ENCODE assay signal across 7 mouse cellular contexts in the genomic region with DNA sequence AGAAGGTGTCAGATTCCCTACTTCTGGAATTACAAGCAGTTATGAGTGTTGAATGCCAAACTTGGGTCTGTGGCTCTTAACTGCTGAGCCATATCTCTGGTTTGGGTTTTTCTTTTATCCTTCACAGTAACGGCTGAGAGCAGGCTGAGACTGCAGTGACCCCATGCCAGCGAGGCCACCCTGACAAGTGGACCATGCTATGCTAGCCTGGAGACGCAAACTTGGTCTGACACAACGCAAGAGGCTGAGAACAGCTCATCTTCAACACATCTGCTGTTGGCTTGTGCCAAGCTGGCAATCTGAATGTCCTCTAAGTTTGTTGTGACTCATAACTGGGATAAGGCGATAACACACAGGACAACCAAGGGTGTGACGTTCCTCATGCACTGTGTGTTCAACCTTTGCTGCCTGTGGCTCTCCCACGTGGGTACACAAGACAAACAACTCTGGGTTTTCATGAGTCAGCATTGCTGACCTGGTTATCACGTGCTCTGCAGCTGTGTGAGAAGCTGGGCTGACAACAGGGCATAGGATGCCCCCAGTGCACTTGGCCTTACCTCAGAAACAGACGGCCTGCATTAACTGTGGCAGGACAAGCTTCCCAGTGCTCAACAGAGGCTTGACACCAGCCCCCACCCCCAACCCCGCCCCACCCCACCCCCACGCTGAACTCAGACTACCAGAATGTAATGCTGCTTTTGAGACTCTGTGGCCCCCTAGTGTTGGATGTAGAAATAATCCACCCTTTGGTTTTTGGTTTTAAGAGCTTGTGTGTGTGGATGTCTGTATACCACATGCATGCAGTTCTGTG. TPM values are rescaled to one million over a fixed set of nuclear protein-coding genes. Genes with fewer than 3 reads are reported as not detected.
DNase-seq lines count a peak whose midpoint lies in the region; ATAC-seq lines count a peak whose summit lies in the region.

No protein-coding gene starts in this region.

- 46% methylated on average over 11 of the region's 11 CpGs for WGBS in forebrain, embryonic 14.5 days

- no peaks in the 10 kb centered on the region for H3K27me3 ChIP-seq in forebrain, embryonic 14.5 days (replicated peaks; ENCODE audit: control insufficient read depth, insufficient read depth, low read length)

- ATAC-seq in forebrain, embryonic 14.5 days: peak; percentile 62
- peak; percentile 76 to 81 for ATAC-seq in hematopoietic stem cell, adult 5-6 weeks (replicated peaks in 1 of 2; ENCODE audit: insufficient read depth in 1 of 2, low FRiP score in 2 of 2, low TSS enrichment in 1 of 2, low read depth in 1 of 2, poor library complexity in 2 of 2, severe bottlenecking in 2 of 2)
- peak; percentile 58 for ATAC-seq in megakaryocyte, adult 5-6 weeks (ENCODE audit: poor library complexity, severe bottlenecking)

- H3K9me3 ChIP-seq in forebrain, embryonic 14.5 days (replicated peaks; ENCODE audit: control insufficient read depth, low read length): no peaks in the 10 kb centered on the region

- peak; percentile 88 for DNase-seq in NIH3T3 (ENCODE audit: low read depth)
- DNase-seq in c-Kit-negative CD71-positive TER-119-positive erythroid progenitor cells, embryonic 14.5 days (ENCODE audit: low read depth, low spot score): peak; percentile 92
- peak; percentile 64 for DNase-seq in forebrain, embryonic 14.5 days (ENCODE audit: low spot score)
- peak; percentile 35 to 72 for DNase-seq in layer of hippocampus, postnatal 14 days (ENCODE audit: low spot score in 2 of 2)
- DNase-seq in right cerebral cortex, postnatal 25 days: peak; percentile 56

- no peak overlapping the region for H3K9ac ChIP-seq in forebrain, embryonic 14.5 days (ENCODE audit: low read length)

- H3K4me3 ChIP-seq in forebrain, embryonic 14.5 days (ENCODE audit: low read depth, low read length): no peak overlapping the region

- no peaks in the 10 kb centered on the region for H3K4me1 ChIP-seq in forebrain, embryonic 14.5 days (ENCODE audit: control insufficient read depth, insufficient read depth, low read length)

- peaks cover 5% of the 10 kb centered on the region; the same call in 1 of the 2 replicates for H3K36me3 ChIP-seq in forebrain, embryonic 14.5 days (ENCODE audit: control insufficient read depth, insufficient read depth, low read length)

- H3K4me2 ChIP-seq in forebrain, embryonic 14.5 days (ENCODE audit: low read length): no peak overlapping the region

- H3K27ac ChIP-seq in forebrain, embryonic 14.5 days (ENCODE audit: low read depth, low read length): no peak overlapping the region

RNA-seq across cellular contexts. Expression of a gene that starts 36.9 kb away (rescaled TPM):
- 17.7 and 22.6 TPM in 2 replicates for polyA plus RNA-seq in forebrain, embryonic 14.5 days (2014; fragmentation: Nextera tagmentation; extraction: Ambion mirVana)
- total RNA-seq in hematopoietic stem cell, adult 5-6 weeks (2017): 10.3 and 27.1 TPM in 2 replicates
- 10 to 100 TPM; 14.7 to 15.1 TPM for total RNA-seq in layer of hippocampus, postnatal 14 days (2021)
- total RNA-seq in megakaryocyte, adult 5-6 weeks (2015): 3.7 and 4.5 TPM in 2 replicates
- total RNA-seq in megakaryocyte, adult 5-6 weeks (2017): 4.2 and 6.4 TPM in 2 replicates
